Mouse (Mus musculus) spleen, adult 2 months (tissue): ENCODE measurements around the gene Sult2a4. TPM values are rescaled to one million over a fixed set of nuclear protein-coding genes. Genes with fewer than 3 reads are reported as not detected.
"Not testable (repeated sequence)": the region's sequence is repeated elsewhere in the genome, so short reads cannot be mapped to it uniquely, and the experiment has no call there.

Source experiments
- DNase-seq, 2 experiments: peaks; one replicate each; pipeline versions ENCODE4 v3.0.0 to v3.0.0-alpha.2; 2012 to 2021; ENCODE audit warnings: low spot score in 2 of 2, low read depth in 1 of 2
- H3K27ac ChIP-seq: fragments of 200-500 bp; 2 replicates; pipeline ENCODE4 v1.5.1; 2012; ENCODE audit warnings: low read length, inconsistent platforms; ENCODE audit not compliant: insufficient read depth
- H3K27me3 ChIP-seq: fragments of 200-500 bp; 2 replicates; pipeline ENCODE4 v1.6.1; 2012; ENCODE audit warnings: mild to moderate bottlenecking, moderate library complexity, low read length, inconsistent platforms; ENCODE audit not compliant: control insufficient read depth, insufficient read depth
- H3K36me3 ChIP-seq: fragments of 200-500 bp; 2 replicates; pipeline ENCODE4 v1.6.1; 2012; ENCODE audit warnings: mild to moderate bottlenecking, low read length, inconsistent platforms; ENCODE audit not compliant: control insufficient read depth, insufficient read depth
- H3K4me1 ChIP-seq: fragments of 200-500 bp; 2 replicates; pipeline ENCODE4 v1.6.1; 2011; ENCODE audit warnings: inconsistent platforms; ENCODE audit not compliant: control insufficient read depth, insufficient read depth, insufficient read length
- H3K4me3 ChIP-seq: fragments of 200-500 bp; 2 replicates; pipeline ENCODE4 v1.5.1; 2011; ENCODE audit warnings: mild to moderate bottlenecking, inconsistent platforms; ENCODE audit not compliant: insufficient read depth, insufficient read length; ENCODE audit errors: extremely low read depth
- CTCF ChIP-seq: fragments of 200-500 bp; IDR thresholded peaks from 2 replicates; pipeline ENCODE4 v1.5.1; 2011; ENCODE audit warnings: mild to moderate bottlenecking, inconsistent platforms; ENCODE audit not compliant: insufficient read depth, insufficient read length, insufficient replicate concordance; ENCODE audit errors: extremely low read depth
- POLR2A ChIP-seq: fragments of 200-500 bp; IDR thresholded peaks from 2 replicates; pipeline ENCODE4 v1.6.1; 2011; ENCODE audit warnings: low read depth, low read length, inconsistent platforms
- WGBS: fragments of 180-500 bp; shearing (Covaris S2); methylation state at CpG from one replicate; pipeline ENCODE4 v1.1.7; 2018; 5-methylcytosine and 5-hydroxymethylcytosine counted together
- polyA plus RNA-seq: library from polyadenylated mRNA; depleted of rRNA; stranded (reverse); fragments of >200 nt; gene quantifications from 2 replicates; pipeline ENCODE4 v1.2.3, GENCODE M21; 2012; rRNA removed

Gene Sult2a4
- not detected in 2 replicates for polyA plus RNA-seq

- not testable (repeated sequence) for DNase-seq, H3K4me3 ChIP-seq
- WGBS, result 90% methylated on average over 6 of the region's 6 CpGs
These were observed at the start of gene Sult2a4 for GRCm38 (mm10) chr7:13989507-13989906. Gene Sult2a4 (minus strand): TSS chr7:13989607.

DNA sequence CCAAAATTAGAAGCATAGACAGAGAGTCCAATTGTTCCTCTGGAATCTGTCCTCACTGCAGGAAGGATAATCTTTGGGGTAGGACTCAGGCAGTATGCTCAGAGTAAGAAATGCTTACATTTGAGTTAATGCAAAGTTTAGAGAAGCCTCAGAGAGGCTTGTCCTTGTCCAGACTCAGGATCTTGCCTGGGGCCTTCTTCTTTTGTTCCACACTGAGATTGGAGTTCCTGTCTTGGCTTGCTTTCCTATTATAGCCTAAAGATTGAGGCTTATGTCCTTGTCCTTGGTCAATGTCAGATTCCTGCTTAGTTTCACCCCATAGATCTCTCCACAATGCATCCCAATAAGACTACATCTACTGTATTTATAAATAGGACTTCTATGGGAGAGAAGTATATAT lies 41.4 kb upstream of the Sult2a4 start:
- H3K27me3 ChIP-seq, H3K4me1 ChIP-seq, DNase-seq, H3K27ac ChIP-seq, H3K36me3 ChIP-seq, H3K4me3 ChIP-seq: not testable (repeated sequence)

More at GRCm38 (mm10) chr7:13989507-13989906, at the start of gene Sult2a4:
- H3K36me3 ChIP-seq, H3K4me1 ChIP-seq, H3K27ac ChIP-seq, H3K27me3 ChIP-seq: not testable (repeated sequence)

- Histone ChIP-seq H3K4me3 (no peak overlapping the region), H3K27me3 (no peaks in the 10 kb centered on the region), H3K27ac (no peak overlapping the region), H3K36me3 (no peaks in the 10 kb centered on the region), H3K4me1 (no peaks in the 10 kb centered on the region)
- no peak for DNase-seq
- no peak for TF ChIP-seq POLR2A
- no peak for TF ChIP-seq CTCF
- WGBS, result 82% methylated on average over 8 of the region's 8 CpGs
These were observed 23.7 kb upstream of the Sult2a4 start for GRCm38 (mm10) chr7:14013083-14013482.

GRCm38 (mm10) chr7:14010686-14011085 lies 21.3 kb upstream of the Sult2a4 start:
- not testable (repeated sequence) for DNase-seq, H3K4me1 ChIP-seq, H3K27ac ChIP-seq, H3K27me3 ChIP-seq, H3K4me3 ChIP-seq, H3K36me3 ChIP-seq

Other genes starting within 250 kb of the Sult2a4 start
- not detected in 2 replicates for gene Sult2a1, start 152.2 kb downstream of the Sult2a4 start, polyA plus RNA-seq
- not detected in 2 replicates for gene Sult2a3, start 133.4 kb upstream of the Sult2a4 start, polyA plus RNA-seq